Mouse (Mus musculus) liver, postnatal 0 days (tissue): ENCODE results near the gene Vti1a. TPM values are rescaled to one million over a fixed set of nuclear protein-coding genes. Genes with fewer than 3 reads are reported as not detected.

ENCODE experiments used
- ATAC-seq: fragments of 200-750 bp; cut with Nextera tagmentation; 2 replicates; pipeline ENCODE4 v1.8.0; 2017; ENCODE audit warnings: mild to moderate bottlenecking, moderate library complexity
- DNase-seq: peaks from one replicate; pipeline ENCODE4 v3.0.0-alpha.2; 2016
- H3K27ac ChIP-seq: fragments of 300-500 bp; sonication (generic); 2 replicates; pipeline ENCODE4 v1.5.1; 2014; ENCODE audit warnings: antibody characterized with exemption, moderate library complexity, mild to moderate bottlenecking, low read depth
- H3K27me3 ChIP-seq: fragments of 300-500 bp; sonication (generic); 2 replicates; pipeline ENCODE4 v1.6.1; 2014; ENCODE audit warnings: low read length, control low read depth, mixed read lengths; ENCODE audit not compliant: insufficient read depth
- H3K36me3 ChIP-seq: fragments of 300-500 bp; sonication (generic); replicated peaks from 2 replicates; pipeline ENCODE4 v1.6.1; 2014; ENCODE audit warnings: mild to moderate bottlenecking, control low read depth, low read length, moderate library complexity, mixed read lengths; ENCODE audit not compliant: insufficient read depth
- H3K4me1 ChIP-seq: fragments of 300-500 bp; sonication (generic); 2 replicates; pipeline ENCODE4 v1.6.1; 2014; ENCODE audit warnings: antibody characterized with exemption, mild to moderate bottlenecking, control low read depth; ENCODE audit not compliant: insufficient read depth
- H3K4me2 ChIP-seq: fragments of 300-500 bp; sonication (generic); 2 replicates; pipeline ENCODE4 v1.6.1; 2014; ENCODE audit warnings: low read depth, mild to moderate bottlenecking, low read length, moderate library complexity, mixed read lengths
- H3K4me3 ChIP-seq: fragments of 300-500 bp; sonication (generic); 2 replicates; pipeline ENCODE4 v1.5.1; 2014; ENCODE audit warnings: low read depth, low read length
- H3K9ac ChIP-seq: fragments of 300-500 bp; sonication (generic); replicated peaks from 2 replicates; pipeline ENCODE4 v1.6.1; 2014; ENCODE audit warnings: mild to moderate bottlenecking, moderate library complexity
- H3K9me3 ChIP-seq: fragments of 300-500 bp; sonication (generic); 2 replicates; pipeline ENCODE4 v1.6.1; 2016; ENCODE audit warnings: mild to moderate bottlenecking, control low read depth, low read length, mixed read lengths
- CTCF ChIP-seq: sonication (generic); IDR thresholded peaks from 2 replicates; pipeline ENCODE4 v1.5.1; 2016; ENCODE audit warnings: antibody characterized with exemption, low read depth
- EP300 ChIP-seq: IDR thresholded peaks from 2 replicates; pipeline ENCODE4 v1.6.1; 2016; ENCODE audit warnings: antibody characterized with exemption, low read depth, mild to moderate bottlenecking
- WGBS: fragments of 180-500 bp; shearing (Covaris S2); extraction: QIAGEN DNeasy Blood & Tissue Kit; methylation state at CpG from one replicate; pipeline ENCODE4 v1.1.7; 2014; ENCODE audit not compliant: insufficient replicate concordance; 5-methylcytosine and 5-hydroxymethylcytosine counted together
- polyA plus RNA-seq: library from polyadenylated mRNA; unstranded; fragments of >200 nt; fragmentation: Nextera tagmentation; extraction: Ambion mirVana; gene quantifications from 2 replicates; pipeline ENCODE4 v1.2.1, GENCODE M21; 2015

Gene Vti1a
- polyA plus RNA-seq, 1 experiment from 2014 or later: 10.5 TPM

GRCm38 (mm10) chr19:55582896-55583653 is 267.0 kb downstream of the Vti1a start:
- no peaks in the 10 kb centered on the region for H3K4me1 ChIP-seq
- H3K36me3 ChIP-seq: no peaks in the 10 kb centered on the region
- no peak overlapping the region for H3K4me2 ChIP-seq
- ATAC-seq (no peak), DNase-seq (no peak)
- TF ChIP-seq EP300 (no peak), CTCF (no peak)
- no peak overlapping the region for H3K4me3 ChIP-seq
- H3K27me3 ChIP-seq: no peaks in the 10 kb centered on the region
- no peak overlapping the region for H3K27ac ChIP-seq
- no peak overlapping the region for H3K9ac ChIP-seq
- WGBS: 71% methylated on average over 15 of the region's 16 CpGs
- H3K9me3 ChIP-seq: no peaks in the 10 kb centered on the region

GRCm38 (mm10) chr19:55585270-55586224 is 269.5 kb downstream of the Vti1a start:
- Histone ChIP-seq H3K9ac (no peak overlapping the region), H3K9me3 (no peaks in the 10 kb centered on the region), H3K27me3 (no peaks in the 10 kb centered on the region), H3K27ac (no peak overlapping the region), H3K4me3 (no peak overlapping the region), H3K4me2 (no peak overlapping the region), H3K36me3 (no peaks in the 10 kb centered on the region), H3K4me1 (no peaks in the 10 kb centered on the region)
- ATAC-seq (no peak), DNase-seq (no peak)
- 71% methylated on average over 18 of the region's 18 CpGs for WGBS
- TF ChIP-seq CTCF (no peak), EP300 (no peak)

GRCm38 (mm10) chr19:55587638-55588421 is 271.7 kb downstream of the Vti1a start:
- WGBS: 85% methylated on average over 14 of the region's 14 CpGs
- no peak overlapping the region for H3K9ac ChIP-seq
- no peaks in the 10 kb centered on the region for H3K9me3 ChIP-seq
- H3K4me3 ChIP-seq: no peak overlapping the region
- TF ChIP-seq CTCF (no peak), EP300 (no peak)
- H3K4me1 ChIP-seq: 0 out of 2 replicates have a peak, but pooled peaks cover under 1% of the 10 kb centered on the region
- no peaks in the 10 kb centered on the region for H3K36me3 ChIP-seq
- ATAC-seq: no peak
- H3K4me2 ChIP-seq: no peak overlapping the region
- no peaks in the 10 kb centered on the region for H3K27me3 ChIP-seq
- no peak overlapping the region for H3K27ac ChIP-seq
- no peak for DNase-seq

GRCm38 (mm10) chr19:55588948-55589896 is 273.1 kb downstream of the Vti1a start:
- no peak overlapping the region for H3K4me3 ChIP-seq
- no peak for TF ChIP-seq EP300
- TF ChIP-seq CTCF: no peak
- peaks cover 4% of the 10 kb centered on the region; the same call in 1 of the 2 replicates for H3K4me1 ChIP-seq
- no peaks in the 10 kb centered on the region for H3K9me3 ChIP-seq
- H3K36me3 ChIP-seq: no peaks in the 10 kb centered on the region
- no peak overlapping the region for H3K4me2 ChIP-seq
- H3K27me3 ChIP-seq: no peaks in the 10 kb centered on the region
- 77% methylated on average over 16 of the region's 16 CpGs for WGBS
- no peak for DNase-seq
- H3K27ac ChIP-seq: no peak overlapping the region
- no peak overlapping the region for H3K9ac ChIP-seq
- no peak for ATAC-seq
